Mouse (Mus musculus): ENCODE measurements around the gene Ypel4. TPM values are rescaled to one million over a fixed set of nuclear protein-coding genes. Genes with fewer than 3 reads are reported as not detected.

Gene Ypel4
- polyA plus RNA-seq, 1 experiment from 2014 or later, result 1.6 TPM

GRCm38 (mm10) chr2:84737451-84737925, 3.6 kb downstream of the Ypel4 start:
- ATAC-seq (ENCODE audit: low FRiP score, low TSS enrichment), result no peak
- Histone ChIP-seq H3K9me3 (ENCODE audit: control insufficient read depth, low read length) (no peaks in the 10 kb centered on the region), H3K4me3 (ENCODE audit: low read depth, low read length) (no peak overlapping the region), H3K9ac (ENCODE audit: low read length) (no peak overlapping the region), H3K4me2 (replicated peaks; ENCODE audit: low read depth) (no peak overlapping the region), H3K36me3 (ENCODE audit: control insufficient read depth, insufficient read depth, low read length) (no peaks in the 10 kb centered on the region), H3K4me1 (replicated peaks; ENCODE audit: control insufficient read depth, insufficient read depth) (peaks cover 13% of the 10 kb centered on the region), H3K27me3 (ENCODE audit: control insufficient read depth, insufficient read depth, low read length) (0 out of 2 replicates have a peak, but pooled peaks cover 2% of the 10 kb centered on the region), H3K27ac (replicated peaks) (peak overlapping the region; percentile 58; the same call in 1 of the 2 replicates)
- no peak for TF ChIP-seq EP300 (optimal IDR thresholded peaks at IDR 0.05)
- TF ChIP-seq CTCF (IDR thresholded peaks at IDR 0.05; ENCODE audit: low read depth), result peak; percentile 53
- 9% methylated on average over 8 of the region's 8 CpGs for WGBS
- DNase-seq (ENCODE audit: low spot score), result peak; percentile 19

GRCm38 (mm10) chr2:84738271-84738911, 4.5 kb downstream of the Ypel4 start:
- peak overlapping the region; percentile 19 for H3K4me3 ChIP-seq (ENCODE audit: low read depth, low read length)
- 1% methylated on average over 12 of the region's 12 CpGs for WGBS
- no peak overlapping the region; the same call in 1 of the 2 replicates for H3K27ac ChIP-seq (replicated peaks)
- no peaks in the 10 kb centered on the region for H3K9me3 ChIP-seq (ENCODE audit: control insufficient read depth, low read length)
- peak; percentile 81 for TF ChIP-seq CTCF (IDR thresholded peaks at IDR 0.05; ENCODE audit: low read depth)
- no peak for TF ChIP-seq EP300 (optimal IDR thresholded peaks at IDR 0.05)
- H3K9ac ChIP-seq (ENCODE audit: low read length), result 0 out of 2 replicates have a peak overlapping the region, but pooled peaks have one; percentile 27
- peak overlapping the region; percentile 49 for H3K4me2 ChIP-seq (replicated peaks; ENCODE audit: low read depth)
- ATAC-seq (ENCODE audit: low FRiP score, low TSS enrichment) (0 out of 2 replicates have a peak, but pooled peaks have one; percentile 30), DNase-seq (ENCODE audit: low spot score) (peak; percentile 64)
- peaks cover 13% of the 10 kb centered on the region for H3K4me1 ChIP-seq (replicated peaks; ENCODE audit: control insufficient read depth, insufficient read depth)
- H3K36me3 ChIP-seq (ENCODE audit: control insufficient read depth, insufficient read depth, low read length), result no peaks in the 10 kb centered on the region
- H3K27me3 ChIP-seq (ENCODE audit: control insufficient read depth, insufficient read depth, low read length), result 0 out of 2 replicates have a peak, but pooled peaks cover 2% of the 10 kb centered on the region

GRCm38 (mm10) chr2:84740608-84741333, 6.9 kb downstream of the Ypel4 start:
- Histone ChIP-seq H3K27ac (replicated peaks) (no peak overlapping the region), H3K9me3 (ENCODE audit: control insufficient read depth, low read length) (no peaks in the 10 kb centered on the region), H3K27me3 (ENCODE audit: control insufficient read depth, insufficient read depth, low read length) (no peaks in the 10 kb centered on the region), H3K9ac (ENCODE audit: low read length) (no peak overlapping the region), H3K4me1 (replicated peaks; ENCODE audit: control insufficient read depth, insufficient read depth) (peaks cover 13% of the 10 kb centered on the region), H3K36me3 (ENCODE audit: control insufficient read depth, insufficient read depth, low read length) (no peaks in the 10 kb centered on the region), H3K4me2 (replicated peaks; ENCODE audit: low read depth) (0 out of 2 replicates have a peak overlapping the region, but pooled peaks have one; percentile 8), H3K4me3 (ENCODE audit: low read depth, low read length) (no peak overlapping the region)
- DNase-seq (ENCODE audit: low spot score), result peak; percentile 26
- ATAC-seq (ENCODE audit: low FRiP score, low TSS enrichment), result no peak
- WGBS, result 59% methylated on average over 15 of the region's 15 CpGs
- TF ChIP-seq EP300 (optimal IDR thresholded peaks at IDR 0.05) (no peak), CTCF (IDR thresholded peaks at IDR 0.05; ENCODE audit: low read depth) (peak; percentile 68)

DNA sequence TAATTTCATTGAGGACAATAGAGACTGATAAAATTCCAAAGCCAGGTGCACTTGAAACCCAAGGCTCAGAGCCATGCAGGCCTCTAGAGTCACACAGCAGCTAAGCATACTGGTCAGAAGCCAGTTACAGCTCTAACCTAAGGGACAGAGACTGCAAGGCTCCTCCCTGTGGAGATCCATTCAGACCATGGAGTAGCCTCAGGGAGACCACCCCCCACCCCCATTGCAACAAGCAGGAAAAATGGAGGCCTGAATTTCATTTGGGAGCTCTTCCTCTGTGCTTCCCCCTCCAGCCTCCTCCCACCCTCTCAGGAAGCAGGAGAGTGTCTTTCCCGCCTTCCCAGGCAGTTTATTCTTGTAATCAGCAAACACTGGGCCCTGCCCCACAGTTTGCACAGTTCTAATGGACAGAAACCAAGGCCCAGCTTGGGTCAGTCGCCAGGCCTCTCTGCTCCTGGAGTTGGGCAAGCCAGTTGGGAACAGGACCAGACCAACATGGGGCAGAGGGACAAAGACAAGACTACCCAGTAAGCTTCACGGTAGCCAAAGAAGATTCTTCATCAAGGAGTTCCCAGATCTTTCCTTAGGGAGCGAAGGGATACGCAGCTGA, 8.1 kb downstream of the Ypel4 start:
- 3% methylated on average over 5 of the region's 5 CpGs for WGBS
- DNase-seq (ENCODE audit: low spot score), result peak; percentile 49
- peak overlapping the region; percentile 85 for H3K4me3 ChIP-seq (ENCODE audit: low read depth, low read length)
- ATAC-seq (ENCODE audit: low FRiP score, low TSS enrichment), result no peak
- TF ChIP-seq CTCF (IDR thresholded peaks at IDR 0.05; ENCODE audit: low read depth) (no peak), EP300 (optimal IDR thresholded peaks at IDR 0.05) (no peak)
- peak overlapping the region; percentile 97 for H3K27ac ChIP-seq (replicated peaks)
- peak overlapping the region; percentile 92 for H3K9ac ChIP-seq (ENCODE audit: low read length)
- H3K9me3 ChIP-seq (ENCODE audit: control insufficient read depth, low read length), result no peaks in the 10 kb centered on the region
- peak overlapping the region; percentile 91 for H3K4me2 ChIP-seq (replicated peaks; ENCODE audit: low read depth)
- H3K27me3 ChIP-seq (ENCODE audit: control insufficient read depth, insufficient read depth, low read length), result no peaks in the 10 kb centered on the region
- H3K36me3 ChIP-seq (ENCODE audit: control insufficient read depth, insufficient read depth, low read length), result no peaks in the 10 kb centered on the region
- peaks cover 10% of the 10 kb centered on the region for H3K4me1 ChIP-seq (replicated peaks; ENCODE audit: control insufficient read depth, insufficient read depth)

DNA sequence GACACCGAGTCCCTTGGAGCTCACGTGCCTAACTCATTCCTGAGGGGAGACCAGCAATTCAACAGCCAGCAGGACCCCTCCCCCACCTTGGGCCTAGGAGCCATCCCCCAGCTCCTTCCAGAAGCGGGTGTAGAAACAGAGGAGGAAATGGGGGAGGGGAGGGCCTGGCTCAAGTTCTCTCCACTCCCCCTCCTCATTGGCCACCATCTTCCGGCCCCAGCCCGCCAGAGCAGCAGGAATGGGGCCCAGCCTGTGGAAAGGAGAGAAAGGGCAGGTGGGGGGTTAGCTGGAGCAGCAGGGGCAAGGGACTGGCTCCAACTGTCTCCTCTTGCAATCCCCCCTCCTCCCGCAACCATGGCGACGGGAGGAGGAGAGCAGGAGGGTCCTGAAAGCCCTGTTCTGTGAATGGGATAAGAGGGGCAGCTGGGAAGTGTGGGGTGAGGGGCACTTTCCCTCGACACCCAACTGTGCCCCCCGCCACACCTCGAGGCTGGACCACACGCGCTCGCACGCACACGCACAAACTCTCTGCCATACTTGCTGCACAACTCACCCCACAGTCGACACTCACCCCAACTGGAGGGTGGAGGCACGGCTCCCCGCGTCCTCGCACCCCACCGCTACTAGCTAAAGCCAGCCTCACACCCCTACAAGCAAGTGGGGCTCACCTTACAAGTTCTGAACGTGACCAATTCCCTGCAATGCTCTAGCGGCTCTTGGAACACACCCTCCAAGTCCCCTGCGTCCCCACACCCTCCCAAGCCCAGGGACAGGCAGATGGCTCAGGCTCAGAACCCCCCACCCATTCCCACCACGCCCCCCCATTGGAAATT, 8.8 kb downstream of the Ypel4 start:
- no peak for TF ChIP-seq EP300 (optimal IDR thresholded peaks at IDR 0.05)
- no peak for TF ChIP-seq CTCF (IDR thresholded peaks at IDR 0.05; ENCODE audit: low read depth)
- H3K4me2 ChIP-seq (replicated peaks; ENCODE audit: low read depth), result peak overlapping the region; percentile 91
- peaks cover 10% of the 10 kb centered on the region for H3K4me1 ChIP-seq (replicated peaks; ENCODE audit: control insufficient read depth, insufficient read depth)
- H3K9ac ChIP-seq (ENCODE audit: low read length), result peak overlapping the region; percentile 92
- peak overlapping the region; percentile 97 for H3K27ac ChIP-seq (replicated peaks)
- H3K9me3 ChIP-seq (ENCODE audit: control insufficient read depth, low read length), result no peaks in the 10 kb centered on the region
- H3K4me3 ChIP-seq (ENCODE audit: low read depth, low read length), result peak overlapping the region; percentile 85
- H3K27me3 ChIP-seq (ENCODE audit: control insufficient read depth, insufficient read depth, low read length), result no peaks in the 10 kb centered on the region
- WGBS, result under 1% methylated on average over 24 of the region's 26 CpGs
- peak; percentile 45 for DNase-seq (ENCODE audit: low spot score)
- H3K36me3 ChIP-seq (ENCODE audit: control insufficient read depth, insufficient read depth, low read length), result no peaks in the 10 kb centered on the region
- peak; percentile 26; the same call in 1 of the 2 replicates for ATAC-seq (ENCODE audit: low FRiP score, low TSS enrichment)
